Mouse (Mus musculus) midbrain, embryonic 11.5 days (tissue): ENCODE results near the gene Acot7. TPM values are rescaled to one million over a fixed set of nuclear protein-coding genes. Genes with fewer than 3 reads are reported as not detected.

ENCODE experiments used
- ATAC-seq: fragments of 200-750 bp; cut with Nextera tagmentation; 2 replicates; pipeline ENCODE4 v1.8.0; 2017; ENCODE audit warnings: moderate TSS enrichment, moderate library complexity; ENCODE audit not compliant: low FRiP score
- DNase-seq: peaks from one replicate; pipeline ENCODE4 v3.0.0; 2015; ENCODE audit warnings: low spot score; ENCODE audit errors: missing footprints
- H3K27ac ChIP-seq: fragments of 300-500 bp; sonication (generic); 2 replicates; pipeline ENCODE4 v1.5.1; 2014; ENCODE audit warnings: low read depth, low read length
- H3K27me3 ChIP-seq: fragments of 300-500 bp; sonication (generic); 2 replicates; pipeline ENCODE4 v1.6.1; 2014; ENCODE audit warnings: mild to moderate bottlenecking, low read length, moderate library complexity, mixed read lengths; ENCODE audit not compliant: control insufficient read depth, insufficient read depth
- H3K36me3 ChIP-seq: fragments of 300-500 bp; sonication (generic); 2 replicates; pipeline ENCODE4 v1.6.1; 2014; ENCODE audit warnings: mild to moderate bottlenecking, low read length, moderate library complexity, mixed read lengths; ENCODE audit not compliant: control insufficient read depth, insufficient read depth
- H3K4me1 ChIP-seq: fragments of 300-500 bp; sonication (generic); 2 replicates; pipeline ENCODE4 v1.6.1; 2014; ENCODE audit warnings: low read length; ENCODE audit not compliant: control insufficient read depth, insufficient read depth
- H3K4me2 ChIP-seq: fragments of 300-500 bp; sonication (generic); 2 replicates; pipeline ENCODE4 v1.6.1; 2014; ENCODE audit warnings: mild to moderate bottlenecking, moderate library complexity
- H3K4me3 ChIP-seq: fragments of 300-500 bp; sonication (generic); 2 replicates; pipeline ENCODE4 v1.5.1; 2014; ENCODE audit warnings: low read depth, low read length
- H3K9ac ChIP-seq: fragments of 300-500 bp; sonication (generic); 2 replicates; pipeline ENCODE4 v1.6.1; 2014; ENCODE audit warnings: low read length
- H3K9me3 ChIP-seq: fragments of 300-500 bp; sonication (generic); 2 replicates; pipeline ENCODE4 v1.6.1; 2016; ENCODE audit warnings: low read length; ENCODE audit not compliant: control insufficient read depth
- WGBS: fragments of 180-500 bp; shearing (Covaris S2); extraction: QIAGEN DNeasy Blood & Tissue Kit; methylation state at CpG from one replicate; pipeline ENCODE4 v1.1.7; 2014; 5-methylcytosine and 5-hydroxymethylcytosine counted together
- polyA plus RNA-seq: library from polyadenylated mRNA; unstranded; fragments of >200 nt; fragmentation: Nextera tagmentation; extraction: Ambion mirVana; gene quantifications from 2 replicates; pipeline ENCODE4 v1.2.1, GENCODE M21; 2014

Gene Acot7
- polyA plus RNA-seq, 1 experiment from 2014 or later, result 93.5 TPM

- 91% methylated on average over 3 of the region's 3 CpGs for WGBS
- Histone ChIP-seq H3K4me3 (no peak overlapping the region), H3K27me3 (peaks cover 10% of the 10 kb centered on the region), H3K4me1 (peaks cover 19% of the 10 kb centered on the region), H3K36me3 (no peaks in the 10 kb centered on the region), H3K9me3 (no peaks in the 10 kb centered on the region), H3K4me2 (no peak overlapping the region), H3K27ac (no peak overlapping the region), H3K9ac (no peak overlapping the region)
- DNase-seq, result no peak
- ATAC-seq, result no peak
Observed at GRCm38 (mm10) chr4:152219591-152219990, 41.7 kb downstream of the Acot7 start.

DNA sequence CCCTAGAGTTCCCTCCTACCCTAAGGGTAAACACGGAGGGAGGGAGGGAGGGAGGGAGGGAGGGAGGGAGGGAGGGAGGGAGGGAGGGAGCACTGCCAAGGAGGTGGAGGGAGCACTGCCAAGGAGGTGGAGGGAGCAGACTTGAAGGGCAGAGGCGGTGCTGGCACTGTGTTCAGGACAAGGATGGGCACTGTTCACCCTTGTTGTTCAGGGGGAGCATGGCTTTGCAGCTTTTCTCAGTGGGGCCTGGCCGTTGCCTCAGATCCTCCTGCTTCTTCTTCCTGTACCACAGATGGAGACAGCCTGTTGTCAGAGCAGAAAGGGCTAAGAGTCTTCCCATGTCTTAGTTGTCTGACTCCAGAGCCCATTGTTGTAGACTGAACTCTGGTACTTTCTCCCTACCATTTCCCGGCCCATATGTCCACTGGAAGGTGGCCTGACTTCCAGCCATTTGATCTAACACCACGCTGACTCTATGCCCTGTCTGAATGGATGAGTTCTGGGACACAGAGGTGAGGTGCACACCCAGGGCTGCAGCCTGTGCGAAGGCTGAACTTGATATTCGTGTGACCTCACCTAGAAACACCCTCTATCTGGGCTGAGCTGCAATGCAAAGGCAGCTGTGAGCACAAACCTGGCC lies 43.0 kb downstream of the Acot7 start:
- 64% methylated on average over 6 of the region's 7 CpGs for WGBS
- H3K4me1 ChIP-seq, result peaks cover 19% of the 10 kb centered on the region
- peaks cover 7% of the 10 kb centered on the region; the same call in 1 of the 2 replicates for H3K27me3 ChIP-seq
- H3K4me2 ChIP-seq, result peak overlapping the region; percentile 17
- no peaks in the 10 kb centered on the region for H3K36me3 ChIP-seq
- H3K9ac ChIP-seq, result peak overlapping the region; percentile 28; the same call in 1 of the 2 replicates
- peak overlapping the region; percentile 42; the same call in 1 of the 2 replicates for H3K27ac ChIP-seq
- no peaks in the 10 kb centered on the region for H3K9me3 ChIP-seq
- no peak for ATAC-seq
- no peak overlapping the region for H3K4me3 ChIP-seq
- DNase-seq, result no peak

- H3K4me2 ChIP-seq, result peak overlapping the region; percentile 17
- H3K27ac ChIP-seq, result peak overlapping the region; percentile 42; the same call in 1 of the 2 replicates
- DNase-seq, result peak; percentile 92
- no peaks in the 10 kb centered on the region for H3K9me3 ChIP-seq
- peak; percentile 85 for ATAC-seq
- H3K36me3 ChIP-seq, result no peaks in the 10 kb centered on the region
- peak overlapping the region; percentile 28; the same call in 1 of the 2 replicates for H3K9ac ChIP-seq
- WGBS, result 12% methylated on average over 9 of the region's 9 CpGs
- peaks cover 19% of the 10 kb centered on the region for H3K4me1 ChIP-seq
- peaks cover 7% of the 10 kb centered on the region; the same call in 1 of the 2 replicates for H3K27me3 ChIP-seq
- no peak overlapping the region for H3K4me3 ChIP-seq
Observed at GRCm38 (mm10) chr4:152221411-152221887, 43.5 kb downstream of the Acot7 start.

DNA sequence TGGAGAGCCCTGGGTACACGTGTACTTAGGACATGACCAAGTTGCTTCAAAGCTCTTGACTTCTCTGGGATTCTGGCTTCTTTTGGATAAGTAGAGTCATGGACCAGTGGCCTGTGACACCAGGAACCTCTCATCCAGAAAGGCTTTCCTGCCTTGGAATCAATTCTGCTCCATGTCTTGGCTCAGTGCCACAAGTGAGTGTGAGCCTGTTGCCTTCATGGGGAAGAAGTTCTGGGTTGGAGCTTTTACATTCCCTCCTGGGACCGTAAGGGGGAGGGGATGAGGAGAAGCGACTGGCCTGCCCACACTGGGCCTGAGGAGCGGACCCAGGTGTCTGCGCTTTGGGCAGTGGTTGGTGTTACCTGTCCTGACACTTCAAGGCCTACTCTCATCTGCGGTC lies 44.2 kb downstream of the Acot7 start:
- Histone ChIP-seq H3K4me3 (no peak overlapping the region), H3K27me3 (peaks cover 7% of the 10 kb centered on the region; the same call in 1 of the 2 replicates), H3K4me1 (peaks cover 19% of the 10 kb centered on the region), H3K27ac (no peak overlapping the region), H3K36me3 (no peaks in the 10 kb centered on the region), H3K9me3 (no peaks in the 10 kb centered on the region), H3K9ac (no peak overlapping the region), H3K4me2 (no peak overlapping the region)
- 82% methylated on average over 6 of the region's 6 CpGs for whole genome bisulfite sequencing
- ATAC-seq (no peak), DNase-seq (no peak)

- no peaks in the 10 kb centered on the region for H3K9me3 ChIP-seq
- 94% methylated on average over 1 of the region's 1 CpGs for WGBS
- peaks cover 19% of the 10 kb centered on the region for H3K4me1 ChIP-seq
- H3K9ac ChIP-seq, result no peak overlapping the region
- ATAC-seq, result no peak
- no peak overlapping the region for H3K27ac ChIP-seq
- DNase-seq, result no peak
- peaks cover 7% of the 10 kb centered on the region; the same call in 1 of the 2 replicates for H3K27me3 ChIP-seq
- no peaks in the 10 kb centered on the region for H3K36me3 ChIP-seq
- no peak overlapping the region for H3K4me3 ChIP-seq
- no peak overlapping the region for H3K4me2 ChIP-seq
Observed at GRCm38 (mm10) chr4:152222513-152222912, 44.6 kb downstream of the Acot7 start.

GRCm38 (mm10) chr4:152224156-152224555 lies 46.2 kb downstream of the Acot7 start:
- Histone ChIP-seq H3K27me3 (peaks cover 7% of the 10 kb centered on the region; the same call in 1 of the 2 replicates), H3K4me2 (no peak overlapping the region), H3K27ac (no peak overlapping the region), H3K9me3 (no peaks in the 10 kb centered on the region), H3K4me3 (no peak overlapping the region), H3K9ac (no peak overlapping the region), H3K4me1 (peaks cover 19% of the 10 kb centered on the region), H3K36me3 (no peaks in the 10 kb centered on the region)
- WGBS, result 90% methylated on average over 5 of the region's 5 CpGs
- ATAC-seq, result no peak
- no peak for DNase-seq

GRCm38 (mm10) chr4:152226901-152227486 lies 49.1 kb downstream of the Acot7 start:
- Histone ChIP-seq H3K27me3 (peaks cover 7% of the 10 kb centered on the region; the same call in 1 of the 2 replicates), H3K4me1 (peaks cover 6% of the 10 kb centered on the region), H3K4me2 (no peak overlapping the region), H3K27ac (no peak overlapping the region), H3K36me3 (no peaks in the 10 kb centered on the region), H3K4me3 (no peak overlapping the region), H3K9me3 (no peaks in the 10 kb centered on the region), H3K9ac (no peak overlapping the region)
- ATAC-seq (no peak), DNase-seq (no peak)
- WGBS, result 92% methylated on average over 13 of the region's 13 CpGs

GRCm38 (mm10) chr4:152227749-152228527 lies 50.0 kb downstream of the Acot7 start:
- no peaks in the 10 kb centered on the region for H3K36me3 ChIP-seq
- no peak overlapping the region for H3K27ac ChIP-seq
- 0 out of 2 replicates have a peak, but pooled peaks cover 6% of the 10 kb centered on the region for H3K27me3 ChIP-seq
- ATAC-seq (no peak), DNase-seq (no peak)
- no peaks in the 10 kb centered on the region for H3K9me3 ChIP-seq
- WGBS, result 89% methylated on average over 12 of the region's 12 CpGs
- no peak overlapping the region for H3K4me2 ChIP-seq
- H3K4me1 ChIP-seq, result no peaks in the 10 kb centered on the region
- no peak overlapping the region for H3K9ac ChIP-seq
- no peak overlapping the region for H3K4me3 ChIP-seq
